Mouse (Mus musculus): ENCODE data around the gene Tdrd12.
"Not testable (repeated sequence)": the region's sequence is repeated elsewhere in the genome, so short reads cannot be mapped to it uniquely, and the experiment has no call there.

The Tdrd12 gene

DNA sequence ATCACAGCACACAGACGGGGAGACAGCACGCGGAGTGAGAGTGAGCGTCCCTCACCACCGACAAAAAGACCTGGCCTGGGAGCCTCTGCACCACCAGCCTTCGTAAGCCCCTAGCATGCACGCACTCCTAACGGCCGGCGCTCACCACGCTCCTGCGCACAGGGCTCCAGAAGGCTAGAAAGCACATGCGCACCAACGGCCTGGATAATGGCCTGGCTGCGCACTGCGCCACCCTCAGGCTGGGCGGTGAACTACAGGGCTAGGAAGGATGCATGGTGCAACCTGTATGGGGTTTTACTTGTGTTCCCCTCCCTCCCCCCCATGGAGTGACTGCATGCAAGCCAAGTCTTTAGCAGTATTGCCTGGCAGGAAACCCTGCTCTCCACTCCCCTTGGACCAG lies at the start of gene Tdrd12:
TSS of gene Tdrd12 (minus strand) at position 184 of the 400 bp plus-strand sequence.
- DNase-seq (ENCODE audit: low read depth, low spot score), result no peak

GRCm38 (mm10) chr7:35586906-35587445 lies 49.4 kb upstream of the Tdrd12 start:
- DNase-seq (ENCODE audit: low read depth, low spot score), result no peak

- DNase-seq (ENCODE audit: low read depth, low spot score), result peak; percentile 89
These were observed 48.7 kb upstream of the Tdrd12 start, which contains the start of gene Ankrd27 for GRCm38 (mm10) chr7:35586055-35586905. Gene Ankrd27, plus strand, starts transcription at chr7:35586244.

DNA sequence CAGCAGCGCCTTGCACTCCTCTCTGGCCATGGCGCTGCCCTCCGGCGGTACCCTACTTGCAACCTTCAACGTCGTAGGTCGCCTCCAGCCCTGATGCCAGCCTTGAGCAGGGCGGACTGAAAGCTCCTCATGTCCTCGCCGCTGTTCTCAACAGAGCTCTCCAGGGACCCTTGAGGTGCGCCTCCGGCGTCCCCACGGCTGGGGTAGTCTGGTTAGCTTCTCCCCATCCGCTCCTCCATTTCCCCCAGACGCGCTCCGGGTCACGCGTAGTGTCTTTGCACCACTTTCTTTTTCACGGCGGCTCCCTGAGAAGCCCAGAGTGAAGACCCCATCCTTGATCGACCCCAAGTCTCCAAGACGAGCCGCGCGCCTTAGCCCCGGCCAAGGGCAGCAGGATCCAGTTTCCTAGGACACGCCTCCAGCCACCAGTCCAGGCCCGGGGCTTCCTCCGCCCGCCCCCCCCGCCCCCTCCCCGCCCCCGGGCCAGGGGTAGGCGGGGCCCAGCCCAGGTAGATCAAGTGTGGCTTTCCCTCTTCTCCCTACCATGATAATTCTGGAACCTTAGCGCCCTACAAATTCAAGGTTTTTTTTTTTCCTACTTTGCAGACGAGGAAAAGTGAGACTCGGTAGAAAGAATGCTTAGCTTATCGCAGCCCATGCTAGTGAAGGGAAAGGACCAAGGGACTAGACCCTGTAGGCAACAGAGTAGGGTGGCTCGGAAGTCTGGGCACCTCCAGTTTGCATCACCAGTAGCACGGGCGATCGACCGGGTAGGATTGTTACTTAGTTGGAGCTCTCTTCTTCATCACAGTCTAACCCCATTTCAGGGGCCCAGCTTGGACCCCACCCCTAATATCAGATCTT lies 47.9 kb upstream of the Tdrd12 start, which contains the start of gene Rgs9bp:
TSS of gene Rgs9bp (minus strand) at position 392 of the 864 bp plus-strand sequence.
- no peak for DNase-seq (ENCODE audit: low read depth, low spot score)

DNA sequence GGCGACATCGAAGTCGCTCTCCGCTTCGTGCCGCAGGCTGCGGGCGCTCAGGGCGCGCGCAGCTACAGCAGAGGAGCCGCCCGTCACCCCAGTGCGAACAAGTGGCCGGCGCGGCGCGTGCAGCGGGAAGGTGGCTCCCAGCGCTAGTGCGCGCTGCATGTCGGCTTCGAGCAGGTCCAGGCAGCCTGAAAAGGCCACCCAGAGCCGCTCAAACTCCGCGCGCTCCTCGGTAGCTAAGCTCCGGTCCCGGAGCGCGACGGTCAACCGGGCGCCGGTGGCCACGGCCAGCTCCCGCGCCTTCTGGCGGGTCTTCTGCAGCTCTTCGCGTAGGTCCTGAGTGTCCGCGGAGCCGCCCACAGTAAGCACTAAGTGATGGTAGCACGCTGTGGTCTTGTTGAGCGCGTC lies 47.2 kb upstream of the Tdrd12 start:
- DNase-seq (ENCODE audit: low read depth, low spot score), result no peak

- no peak for DNase-seq (ENCODE audit: low read depth, low spot score)
These were observed 46.7 kb upstream of the Tdrd12 start for GRCm38 (mm10) chr7:35584068-35584785.

DNA sequence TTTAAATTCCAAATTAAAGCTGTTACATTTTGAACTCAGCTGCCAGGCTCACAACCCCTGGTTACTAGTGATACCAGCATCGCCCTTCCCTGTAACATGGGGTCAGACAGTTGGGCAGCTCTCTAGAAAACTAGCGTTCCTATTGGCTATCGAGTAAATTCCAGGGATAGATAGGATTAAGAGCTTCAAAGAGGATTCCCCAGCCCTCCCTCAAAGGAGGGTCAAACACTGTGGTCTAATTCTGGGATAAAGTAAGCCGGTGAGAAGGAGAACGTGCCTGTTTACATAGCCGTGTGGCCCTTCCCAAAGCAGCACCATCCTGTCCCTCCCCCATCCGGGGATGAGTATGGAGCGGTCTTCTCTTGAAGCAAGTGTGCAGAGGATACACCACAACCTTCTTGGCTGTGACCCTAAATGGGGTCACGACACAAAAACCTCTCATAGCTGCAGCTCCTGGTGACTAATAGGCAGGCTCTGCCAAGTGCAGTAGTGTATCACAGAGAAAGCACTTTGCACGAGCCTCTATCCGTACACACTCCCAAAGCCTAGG lies 46.0 kb upstream of the Tdrd12 start:
- peak; percentile 74 for DNase-seq (ENCODE audit: low read depth, low spot score)

GRCm38 (mm10) chr7:35582719-35583118 lies 45.2 kb upstream of the Tdrd12 start:
- no peak for DNase-seq (ENCODE audit: low read depth, low spot score)

GRCm38 (mm10) chr7:35579849-35580248 lies 42.3 kb upstream of the Tdrd12 start:
- DNase-seq (ENCODE audit: low read depth, low spot score), result no peak

DNA sequence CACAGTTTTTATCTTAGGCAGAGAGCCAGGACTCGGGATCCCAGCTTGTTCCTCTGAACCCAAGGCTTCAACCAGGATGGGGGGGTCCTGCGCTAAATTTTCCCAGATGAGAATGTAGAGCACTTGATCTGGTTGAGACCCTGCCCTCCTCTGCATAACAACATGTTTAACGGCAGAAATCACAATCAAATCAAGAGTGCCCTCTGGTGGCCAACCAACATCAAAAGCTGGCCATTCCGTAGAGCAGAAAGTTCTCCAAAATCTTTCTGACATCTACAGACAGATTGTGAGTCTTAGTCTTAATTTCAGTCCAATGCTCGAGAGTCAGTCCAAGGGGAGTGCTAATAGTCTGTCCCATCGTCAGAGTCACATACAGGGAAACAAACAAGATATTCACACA lies 33.3 kb upstream of the Tdrd12 start:
- not testable (repeated sequence) for DNase-seq (ENCODE audit: low read depth, low spot score)

GRCm38 (mm10) chr7:35569724-35570123 lies 32.2 kb upstream of the Tdrd12 start:
- not testable (repeated sequence) for DNase-seq (ENCODE audit: low read depth, low spot score)

- not testable (repeated sequence) for DNase-seq (ENCODE audit: low read depth, low spot score)
These were observed 28.4 kb upstream of the Tdrd12 start for GRCm38 (mm10) chr7:35565965-35566364.

DNA sequence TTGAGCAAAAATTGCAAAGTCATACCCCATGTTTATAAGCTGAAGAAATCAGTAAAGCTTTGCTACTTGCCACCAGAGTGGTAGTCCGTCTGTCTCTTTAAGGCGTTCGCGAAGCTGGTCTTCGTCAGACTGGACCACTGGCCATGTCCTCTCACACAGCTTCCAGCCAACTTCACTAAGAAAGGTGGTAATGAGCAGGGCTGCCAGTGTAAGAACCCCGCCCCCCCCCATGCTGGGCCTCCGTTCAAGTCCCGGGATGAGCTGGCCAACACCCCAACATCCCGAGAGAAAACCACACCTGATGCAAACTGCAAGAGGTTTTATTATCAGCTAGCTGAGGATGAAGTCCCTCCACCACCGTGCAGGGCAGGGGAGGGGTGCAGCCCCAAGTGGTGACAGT lies 27.3 kb upstream of the Tdrd12 start:
- DNase-seq (ENCODE audit: low read depth, low spot score), result not testable (repeated sequence)

DNA sequence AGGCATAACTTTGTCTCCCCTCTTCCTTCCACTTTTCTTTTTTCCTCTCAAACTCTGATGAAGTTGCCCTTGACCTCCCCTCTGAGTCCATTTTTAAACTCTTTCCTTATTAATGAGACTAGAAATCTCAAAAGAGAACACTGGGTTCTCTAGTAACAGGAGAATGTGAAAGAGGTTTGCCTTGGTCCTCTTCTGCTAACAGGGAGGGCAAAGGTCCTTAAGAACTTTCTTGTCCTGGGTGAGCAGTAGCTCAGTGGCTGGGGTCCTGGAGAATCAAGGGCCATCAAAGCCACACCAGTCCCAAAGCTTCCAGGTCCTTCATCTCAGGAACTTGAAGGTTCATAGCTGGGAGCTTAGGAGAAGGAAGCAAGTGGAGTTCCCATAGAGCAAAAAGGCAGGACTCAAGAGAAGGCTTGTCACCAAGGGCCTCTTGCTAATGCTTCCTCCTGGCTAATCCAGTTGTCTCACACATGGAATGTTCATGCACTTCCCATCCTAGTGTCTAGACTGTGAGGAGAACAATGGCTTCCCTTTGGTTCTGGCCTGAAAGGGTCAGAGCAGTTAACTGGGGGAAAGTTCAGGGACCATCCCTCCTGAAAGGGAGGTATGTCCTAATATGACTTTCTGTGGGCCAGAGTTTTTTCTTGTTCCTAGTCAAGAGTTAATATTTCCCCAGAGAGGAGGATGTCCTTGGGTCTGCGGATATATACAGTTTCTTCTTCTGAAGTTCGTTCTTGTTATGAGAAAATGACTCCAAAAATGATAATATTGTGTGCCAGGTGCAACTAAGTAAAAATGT lies 26.7 kb upstream of the Tdrd12 start:
- no peak for DNase-seq (ENCODE audit: low read depth, low spot score)

DNA sequence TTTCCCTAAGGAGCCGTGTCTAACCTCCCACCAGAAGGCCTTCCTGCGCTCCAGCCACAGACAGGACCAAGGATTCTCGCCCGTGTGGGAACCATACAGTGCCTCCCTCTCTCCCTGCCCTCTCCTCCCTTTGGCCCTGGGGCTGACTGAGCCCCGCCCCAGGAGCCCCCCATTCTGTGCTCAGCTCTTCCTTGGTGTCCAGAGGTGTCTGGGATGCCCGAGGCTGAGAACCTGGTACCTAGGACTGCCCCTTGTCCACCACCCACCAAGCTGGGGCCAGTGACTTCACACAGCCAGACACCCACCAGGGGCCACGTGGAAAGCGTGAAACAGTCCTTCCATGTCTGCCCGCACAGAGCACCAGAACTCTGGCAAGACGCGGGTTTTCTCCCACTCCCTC lies 25.5 kb upstream of the Tdrd12 start:
- no peak for DNase-seq (ENCODE audit: low read depth, low spot score)

DNA sequence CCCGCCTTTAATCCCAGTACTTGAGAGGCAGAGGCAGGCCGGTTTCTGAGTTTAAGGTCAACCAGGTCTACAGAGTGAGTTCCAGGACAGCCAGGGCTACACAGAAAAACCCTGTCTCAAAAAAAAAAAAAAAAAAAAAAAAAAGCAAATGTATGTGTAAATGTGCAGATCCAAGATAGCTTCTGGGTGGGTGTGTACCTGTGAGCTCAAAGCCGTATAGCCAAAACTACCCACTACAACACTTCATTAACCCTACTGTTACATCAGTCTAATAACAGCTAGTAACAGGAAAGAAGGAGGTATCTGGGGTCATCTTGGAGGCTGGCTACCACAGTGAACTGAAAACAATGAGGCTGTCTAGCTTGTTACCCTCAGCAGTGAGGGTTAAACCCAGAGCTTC lies 22.3 kb upstream of the Tdrd12 start:
- no peak for DNase-seq (ENCODE audit: low read depth, low spot score)

GRCm38 (mm10) chr7:35558681-35559080 lies 21.1 kb upstream of the Tdrd12 start:
- DNase-seq (ENCODE audit: low read depth, low spot score), result no peak

DNA sequence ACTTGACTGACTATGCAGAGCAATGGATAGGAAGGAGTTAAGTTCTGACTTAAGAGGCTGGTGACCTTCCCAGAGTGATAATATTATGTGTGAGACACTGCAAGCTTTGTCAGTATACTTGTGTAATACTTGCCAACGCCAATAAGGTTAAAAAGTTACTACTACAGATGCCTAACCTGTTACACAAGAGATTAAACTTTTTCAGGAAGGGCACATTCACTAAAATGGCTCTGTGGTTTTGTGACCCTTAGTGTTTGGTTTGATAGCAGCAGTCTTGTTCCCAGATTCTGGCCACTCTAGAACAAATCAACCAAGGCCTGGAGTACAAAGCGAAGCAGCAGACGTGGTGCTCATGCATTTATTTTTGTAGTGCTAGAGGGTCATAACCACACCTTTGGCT lies 20.0 kb upstream of the Tdrd12 start:
- no peak for DNase-seq (ENCODE audit: low read depth, low spot score)

DNA sequence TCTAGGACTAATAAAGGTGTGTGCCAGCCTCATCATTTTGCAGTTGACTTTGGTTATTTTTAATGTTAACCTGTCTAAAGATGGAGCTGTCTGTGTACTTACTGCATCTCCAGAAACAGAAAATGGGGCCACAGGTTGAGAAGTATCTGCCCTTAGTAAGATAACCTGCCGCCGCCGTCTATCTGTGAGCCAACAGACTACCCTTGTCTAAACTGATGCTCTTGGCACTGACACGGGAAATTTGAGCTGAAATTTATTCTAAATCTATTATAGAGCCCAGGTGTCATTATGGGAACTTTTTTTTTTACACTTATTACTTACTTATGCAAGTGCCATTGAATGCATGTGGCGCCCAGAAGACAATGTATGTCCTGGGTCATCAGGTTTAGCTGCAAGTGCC lies 19.4 kb upstream of the Tdrd12 start:
- no peak for DNase-seq (ENCODE audit: low read depth, low spot score)

GRCm38 (mm10) chr7:35556205-35556603 lies 18.7 kb upstream of the Tdrd12 start, which contains the start of gene Nudt19:
Gene Nudt19, minus strand, starts transcription at chr7:35556304.
- no peak for DNase-seq (ENCODE audit: low read depth, low spot score)

Data from retina, postnatal 7 days (tissue).